Mouse (Mus musculus) retina, postnatal 1 day (tissue): Measurements from ENCODE around the gene Mttp.

Experiments
- DNase-seq: peaks from one replicate; pipeline ENCODE4 v3.0.0-alpha.2; 2012

The Mttp gene

GRCm38 (mm10) chr3:138049555-138049954 is 95.2 kb downstream of the Mttp start:
- no peak for DNase-seq

- peak; percentile 66 for DNase-seq
These were observed 101.5 kb downstream of the Mttp start for GRCm38 (mm10) chr3:138043316-138043715.

GRCm38 (mm10) chr3:138041591-138042301 is 103.0 kb downstream of the Mttp start:
- DNase-seq = no peak

GRCm38 (mm10) chr3:138040938-138041337 is 103.8 kb downstream of the Mttp start:
- no peak for DNase-seq
